Mouse (Mus musculus) adrenal gland (tissue): Measurements from ENCODE around the gene Cct8l1.

Source experiments
- intact Hi-C: fragments of 180-260 bp; cut with DNase I; formaldehyde crosslinking; loops from one replicate; pipeline ENCODE4 v1.15.1; 2025

Gene Cct8l1

GRCm38 (mm10) chr5:25529529-25530421 lies 13.9 kb downstream of the Cct8l1 start:
- intact Hi-C loops, result loop anchor here (2.0 to 10.0 kb wide), 2 partner anchors 27 to 95 kb away; no protein-coding TSS in a partner anchor

DNA sequence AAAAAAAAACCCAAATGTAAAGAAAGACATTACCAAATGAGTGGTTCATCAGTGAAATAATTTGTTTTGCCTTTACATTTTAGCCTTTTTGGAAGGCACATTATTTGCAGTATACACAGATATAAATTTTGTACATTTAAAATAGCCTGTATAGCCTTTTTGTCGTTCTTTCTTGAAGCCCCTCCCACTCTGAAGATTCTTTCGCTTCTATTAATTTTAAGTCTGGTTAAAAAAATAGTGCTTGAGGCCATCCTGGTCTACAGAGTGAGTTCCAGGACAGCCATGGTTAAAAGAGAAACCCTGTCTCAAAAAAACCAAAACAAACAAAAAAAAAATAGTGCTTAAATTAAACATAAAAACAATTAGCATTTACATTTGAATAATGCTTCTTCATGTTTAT lies 14.8 kb downstream of the Cct8l1 start:
- intact Hi-C loops, result no loop called here

DNA sequence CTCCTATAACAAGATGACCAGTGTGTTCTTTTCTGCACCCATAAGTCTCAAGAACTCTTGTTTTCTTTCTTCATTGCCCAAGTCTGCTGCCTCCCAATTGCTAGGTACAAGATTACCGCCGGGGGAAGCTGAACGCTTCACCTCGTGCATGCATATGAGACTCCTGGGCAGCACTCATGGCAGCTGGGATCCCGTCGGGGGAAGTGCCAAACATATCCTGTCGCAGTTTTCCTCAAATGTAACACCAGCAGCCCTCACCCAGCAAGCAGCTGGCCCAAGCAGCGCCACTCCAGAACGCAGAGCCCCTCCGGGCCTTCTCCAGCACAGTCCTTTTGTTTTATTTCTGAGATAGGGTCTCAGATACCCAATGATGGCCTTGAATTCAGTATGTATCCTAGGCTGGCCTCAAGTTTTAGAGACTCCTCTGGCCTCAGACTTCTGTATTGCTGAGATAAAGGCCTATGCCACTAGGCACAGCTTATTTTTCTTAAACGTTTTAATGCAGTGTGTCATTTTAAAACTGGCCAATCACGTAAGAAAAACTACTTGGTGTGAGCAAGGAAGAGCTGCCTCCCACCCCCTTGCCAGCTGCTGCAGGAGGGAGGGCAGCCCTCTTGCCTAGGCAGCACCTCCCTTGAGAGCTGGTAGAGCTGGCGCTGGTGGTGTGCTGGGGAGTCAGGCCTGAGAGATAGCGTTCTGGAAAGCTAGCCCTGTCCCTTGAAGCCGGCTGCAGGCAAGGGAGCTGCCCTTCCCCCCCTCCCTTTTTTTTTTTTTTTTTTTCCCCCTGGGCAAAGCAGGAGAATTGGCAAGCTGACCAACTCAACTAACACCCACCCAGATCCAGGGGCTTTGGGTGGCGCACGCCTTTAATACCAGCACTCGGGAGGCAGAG lies 16.6 kb downstream of the Cct8l1 start:
- intact Hi-C loops, result no loop called here

DNA sequence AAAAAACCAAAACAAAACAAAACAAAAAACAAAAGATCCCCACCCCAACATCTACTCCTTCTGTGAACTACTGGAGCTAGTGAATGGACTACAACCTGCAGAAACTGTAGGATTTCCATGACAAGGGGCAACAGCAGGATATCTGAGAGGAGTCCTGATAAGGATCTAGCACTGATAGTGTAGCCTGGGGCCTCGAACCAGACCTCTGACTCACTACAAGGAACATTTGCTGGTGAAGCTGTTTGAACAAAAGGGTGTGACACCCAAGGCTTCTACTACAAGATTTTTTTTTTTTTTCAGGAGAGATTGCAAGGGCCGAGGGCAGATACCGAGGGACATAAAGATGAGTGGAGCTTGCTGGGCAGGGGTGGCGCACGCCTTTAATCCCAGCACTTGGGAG lies 17.4 kb downstream of the Cct8l1 start:
- intact Hi-C loops, result no loop called here

- intact Hi-C loops, result no loop called here
Measured at GRCm38 (mm10) chr5:25535566-25535965, 19.7 kb downstream of the Cct8l1 start.

DNA sequence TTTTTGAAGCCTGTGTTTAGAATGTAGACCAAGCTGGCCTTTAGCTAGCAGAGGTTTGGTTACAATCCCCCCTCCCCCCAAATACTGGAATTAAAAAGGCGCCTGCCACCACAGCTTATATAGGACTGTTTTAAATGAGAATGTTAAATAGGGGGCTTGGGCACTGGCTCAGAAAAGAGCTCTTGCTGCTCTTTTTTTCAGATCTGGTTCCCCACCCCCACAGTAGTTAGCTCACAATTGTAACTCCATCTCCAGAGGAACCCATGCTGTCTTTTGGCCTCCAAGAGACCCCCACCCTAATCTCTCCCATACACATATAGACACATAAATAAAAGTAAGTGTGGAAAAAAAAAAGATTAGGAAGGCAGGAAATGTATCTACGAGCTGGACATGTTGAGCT lies 20.6 kb downstream of the Cct8l1 start:
- intact Hi-C loops, result no loop called here

- intact Hi-C loops, result no loop called here
Measured at GRCm38 (mm10) chr5:25536921-25537409, 21.1 kb downstream of the Cct8l1 start.

- intact Hi-C loops, result no loop called here
Measured at GRCm38 (mm10) chr5:25540412-25540811, 24.5 kb downstream of the Cct8l1 start.

DNA sequence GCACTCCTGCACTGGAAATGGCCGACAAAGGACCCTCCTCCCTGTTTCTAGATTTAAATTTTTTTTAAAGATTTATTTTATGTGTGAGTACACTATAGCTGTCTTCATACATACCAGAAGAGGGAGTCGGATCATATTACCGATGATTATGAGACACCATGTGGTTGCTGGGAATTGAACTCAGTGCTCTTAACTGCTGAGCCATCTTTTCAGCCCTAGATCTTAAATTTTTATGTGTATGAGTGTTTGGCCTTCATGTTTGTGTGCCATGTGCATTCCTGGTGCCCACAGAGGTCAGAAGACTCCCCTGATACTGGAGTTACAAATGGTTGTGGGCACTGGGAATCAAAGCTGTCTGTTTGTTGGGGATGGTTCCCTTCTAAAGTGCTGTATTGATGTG lies 25.1 kb downstream of the Cct8l1 start:
- intact Hi-C loops, result no loop called here

DNA sequence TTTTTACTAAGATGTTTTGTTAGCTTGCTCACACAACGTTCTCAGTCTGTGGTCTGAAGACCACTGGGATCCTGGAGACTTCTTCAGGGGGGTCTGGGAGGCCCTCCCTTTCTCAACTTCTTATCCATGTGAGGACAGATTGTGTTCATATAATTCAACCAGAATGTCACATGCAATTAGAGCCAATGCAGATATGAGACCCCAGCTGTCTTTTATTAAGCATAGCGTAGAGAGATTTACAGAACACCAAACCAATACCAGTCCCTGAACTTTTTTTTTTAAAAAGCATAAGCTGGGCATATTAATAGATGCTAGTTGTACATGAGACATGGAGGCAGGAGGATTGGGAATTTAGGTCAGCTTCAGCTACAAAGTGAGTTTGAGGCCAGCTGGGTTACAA lies 25.8 kb downstream of the Cct8l1 start:
- intact Hi-C loops, result no loop called here

GRCm38 (mm10) chr5:25544061-25544460 lies 28.2 kb downstream of the Cct8l1 start:
- intact Hi-C loops, result no loop called here

GRCm38 (mm10) chr5:25544566-25544965 lies 28.7 kb downstream of the Cct8l1 start:
- intact Hi-C loops, result no loop called here

DNA sequence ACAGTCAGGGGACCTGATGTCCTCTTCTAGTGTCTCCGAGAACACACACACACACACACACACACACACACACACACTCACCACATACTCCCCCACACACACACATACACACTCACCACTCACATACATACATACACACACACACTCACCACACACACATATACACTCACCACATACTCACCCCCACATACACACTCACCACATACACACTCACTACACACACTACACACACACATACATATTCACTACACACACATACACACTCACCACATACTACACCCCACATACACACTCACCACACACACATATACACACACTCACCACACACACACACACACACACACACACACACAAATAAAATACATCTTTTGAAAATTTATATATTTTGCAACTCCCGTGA lies 31.0 kb downstream of the Cct8l1 start:
- intact Hi-C loops, result no loop called here

DNA sequence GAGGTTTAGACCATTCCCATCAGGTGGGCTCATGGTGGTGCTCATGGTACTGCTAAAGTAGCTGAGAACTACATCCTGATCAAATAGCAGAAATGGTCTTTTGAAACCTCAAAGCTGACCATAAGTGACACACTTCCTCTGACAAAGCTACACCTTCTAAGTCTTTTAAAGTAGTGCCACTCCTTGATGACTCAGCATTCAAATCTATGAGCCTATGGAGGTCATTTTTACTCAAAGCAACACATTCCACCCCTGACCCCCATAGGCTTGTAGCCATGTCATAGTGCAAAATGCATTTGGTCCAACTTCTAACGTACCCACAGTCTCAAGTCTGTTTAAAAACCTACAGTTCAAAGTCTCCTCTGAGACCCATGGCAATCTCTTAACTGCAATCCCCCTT lies 35.0 kb downstream of the Cct8l1 start:
- intact Hi-C loops, result no loop called here

- intact Hi-C loops, result no loop called here
Measured at GRCm38 (mm10) chr5:25554210-25554609, 38.3 kb downstream of the Cct8l1 start.

GRCm38 (mm10) chr5:25554689-25555088 lies 38.8 kb downstream of the Cct8l1 start:
- intact Hi-C loops, result no loop called here

GRCm38 (mm10) chr5:25555684-25556083 lies 39.8 kb downstream of the Cct8l1 start:
- intact Hi-C loops, result no loop called here

GRCm38 (mm10) chr5:25556363-25556762 lies 40.5 kb downstream of the Cct8l1 start:
- intact Hi-C loops, result no loop called here
